Mouse (Mus musculus): Measurements from ENCODE around the gene Opn5.

DNA sequence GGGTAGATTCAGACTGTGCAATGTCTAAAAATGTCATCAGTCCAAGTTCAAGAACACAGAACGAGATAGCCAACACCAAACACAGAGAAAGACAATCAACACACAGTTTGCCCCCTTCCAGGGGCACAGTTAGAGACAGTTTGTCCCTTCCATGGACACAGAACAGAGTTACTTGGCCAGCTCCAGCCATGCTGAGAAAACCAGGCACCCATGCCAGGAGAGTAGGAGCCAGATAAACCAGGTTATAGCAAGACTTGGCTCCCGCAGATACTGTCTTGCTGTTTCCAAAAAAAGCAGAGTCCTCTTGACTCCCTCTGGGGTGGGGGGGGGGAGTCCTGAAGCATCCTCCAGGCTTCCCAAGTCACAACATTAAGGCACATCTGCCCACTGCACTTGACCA, 19.0 kb upstream of the Opn5 start:
- no peak for TF ChIP-seq POLR2A (IDR thresholded peaks at IDR 0.05; ENCODE audit: borderline replicate concordance, extremely low read depth, insufficient read depth, insufficient read length, poor library complexity, severe bottlenecking)
- no peak for TF ChIP-seq CTCF (IDR thresholded peaks at IDR 0.05; ENCODE audit: borderline replicate concordance, extremely low read depth, insufficient read depth, insufficient read length)
